Mouse (Mus musculus) v-Abl transformed pro-B cells (cell line): ENCODE results near the gene Mafb.

Source experiments
- in situ Hi-C, 2 experiments: fragments of 400-800 bp; cut with MboI; formaldehyde crosslinking; loops; one replicate each; pipeline ENCODE4 v1.15.1; 2025; ENCODE audit not compliant: unreplicated experiment in 2 of 2

The Mafb gene

DNA sequence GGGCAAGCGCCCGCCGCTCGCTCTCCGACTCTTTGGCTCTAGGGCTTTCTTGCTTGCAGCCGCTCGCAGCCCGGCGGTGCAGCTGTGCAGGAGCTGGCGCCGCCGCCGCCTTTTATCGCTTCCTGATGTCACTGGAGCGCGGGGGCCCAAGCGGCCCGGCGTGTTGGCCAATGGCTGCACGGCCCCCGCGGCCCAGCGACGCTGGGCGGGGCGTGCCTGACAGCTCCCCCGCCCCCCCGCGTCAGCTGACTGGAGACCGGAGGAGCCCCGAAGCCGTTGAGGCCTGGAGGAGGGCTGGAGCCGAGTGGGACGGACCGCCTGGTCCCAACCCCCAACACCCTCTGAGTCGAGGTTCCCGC is at the start of gene Mafb:
Gene Mafb, minus strand, starts transcription at position 86 of the 359 bp plus-strand sequence.
- in situ Hi-C loops: no loop called here

DNA sequence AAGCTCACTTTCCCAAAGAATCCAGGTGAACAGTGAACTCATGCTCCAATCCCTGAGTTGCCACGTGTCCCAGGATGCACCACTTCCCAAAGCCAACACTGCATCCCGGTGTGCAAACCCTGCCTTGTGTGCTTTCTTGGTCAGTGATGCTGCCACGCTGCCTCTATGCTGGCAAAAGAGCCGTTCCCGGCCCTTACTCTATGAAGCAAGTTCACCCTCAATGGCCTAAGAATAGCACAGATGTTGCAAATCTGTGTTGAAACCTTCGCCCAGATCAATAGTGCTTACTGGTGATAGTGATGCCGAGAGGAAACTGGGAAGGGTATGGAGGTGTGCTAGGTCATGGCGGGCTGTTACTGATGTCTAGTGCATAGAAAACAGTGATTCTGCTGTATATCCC is 48.3 kb upstream of the Mafb start:
- in situ Hi-C loops: no loop called here

DNA sequence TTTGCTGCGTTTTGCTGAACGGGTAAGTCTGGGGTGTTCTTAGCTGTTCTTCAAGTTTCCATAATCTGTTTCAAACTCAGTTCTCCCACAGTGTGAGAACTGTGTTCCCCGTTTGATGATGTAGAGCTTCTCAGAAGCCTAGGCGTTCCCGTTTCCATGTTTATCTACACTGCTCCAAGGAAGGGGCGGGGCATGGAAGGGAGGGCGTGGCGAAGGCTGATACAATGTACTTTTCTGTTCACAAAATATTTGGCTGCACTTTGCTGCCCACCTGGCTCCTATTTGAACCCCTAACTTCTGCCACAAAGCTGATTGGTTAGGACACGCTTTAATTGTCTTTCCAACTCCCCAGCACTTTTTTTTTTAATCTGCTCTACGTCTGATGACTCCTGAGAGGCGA is 47.9 kb upstream of the Mafb start:
- in situ Hi-C loops: no loop called here

DNA sequence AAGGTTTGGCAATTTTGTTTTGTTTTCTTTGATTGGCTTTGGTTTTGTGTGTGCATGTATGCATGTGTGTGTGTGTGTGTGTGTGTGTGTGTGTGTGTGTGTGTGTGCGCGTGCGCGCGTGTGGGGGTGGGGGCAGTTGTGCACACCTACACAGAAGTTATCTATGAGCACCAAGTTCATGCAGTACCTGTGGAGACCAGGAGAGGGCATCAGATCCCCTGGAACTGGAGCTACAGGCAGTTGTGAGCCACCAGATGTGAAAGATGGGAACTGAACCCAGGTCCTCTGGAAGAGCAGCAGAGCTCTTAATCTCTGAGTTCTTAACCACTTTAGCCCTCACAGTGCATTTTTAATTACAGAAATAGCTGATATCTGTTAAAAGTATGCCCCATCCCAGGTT is 47.1 kb upstream of the Mafb start:
- in situ Hi-C loops: no loop called here

DNA sequence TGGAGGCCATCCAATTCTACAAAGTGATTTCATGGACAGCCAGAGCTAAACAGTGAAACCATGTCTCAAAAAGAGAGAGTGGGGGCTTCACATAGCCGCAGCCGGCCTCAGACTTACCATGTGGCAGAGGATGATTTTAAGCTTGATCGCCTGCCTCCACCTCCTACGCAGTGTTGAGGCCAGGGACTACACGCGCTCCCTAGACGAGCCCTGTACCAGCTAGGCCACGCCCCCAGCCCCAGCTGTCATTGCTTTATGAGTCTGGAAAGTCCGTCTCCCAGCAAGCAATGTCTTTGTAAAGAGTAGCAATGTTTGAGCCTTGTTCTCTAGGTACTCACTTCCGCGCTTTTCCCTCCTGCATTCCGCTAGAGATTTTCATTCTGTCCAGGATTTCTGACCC is 46.2 kb upstream of the Mafb start:
- in situ Hi-C loops: no loop called here

DNA sequence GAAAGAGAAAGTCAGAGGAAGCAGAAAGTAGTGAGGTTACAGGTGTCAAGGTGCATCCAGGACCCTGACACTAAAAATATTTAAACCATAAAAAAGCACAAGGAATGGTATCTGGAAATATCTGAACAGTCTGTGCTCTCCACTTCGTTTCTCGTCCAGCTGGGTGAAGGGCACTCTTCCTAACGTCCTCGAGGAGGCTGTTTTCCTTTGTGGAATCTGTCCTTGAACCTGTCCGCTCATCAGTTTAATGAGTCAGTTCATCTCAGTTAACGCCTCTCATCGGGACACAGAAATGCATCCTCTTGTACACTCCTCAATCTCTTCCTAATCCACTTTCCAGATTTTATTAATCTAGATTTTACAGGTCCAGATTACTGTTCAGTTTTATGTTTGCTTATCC is 44.6 kb upstream of the Mafb start:
- in situ Hi-C loops: no loop called here

DNA sequence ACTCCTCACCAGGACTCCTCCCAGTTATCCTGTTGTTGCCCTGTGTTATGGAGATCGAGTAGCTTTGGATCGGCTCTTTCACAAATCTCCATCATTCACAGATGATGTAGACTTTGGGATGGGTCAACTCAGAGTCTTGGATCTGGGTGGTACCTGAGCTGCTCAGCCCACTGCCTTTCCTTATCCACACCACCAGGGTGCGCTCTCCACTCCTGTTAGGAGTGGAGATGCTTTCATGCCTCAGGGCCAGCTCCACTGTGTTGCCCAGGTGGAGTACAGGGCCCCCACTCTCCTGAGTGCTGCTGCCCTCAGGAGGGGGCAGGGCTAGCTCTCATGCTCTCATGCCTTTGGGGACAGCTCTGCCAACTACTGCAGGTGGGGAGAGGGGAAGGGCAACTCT is 40.9 kb upstream of the Mafb start:
- in situ Hi-C loops: no loop called here

DNA sequence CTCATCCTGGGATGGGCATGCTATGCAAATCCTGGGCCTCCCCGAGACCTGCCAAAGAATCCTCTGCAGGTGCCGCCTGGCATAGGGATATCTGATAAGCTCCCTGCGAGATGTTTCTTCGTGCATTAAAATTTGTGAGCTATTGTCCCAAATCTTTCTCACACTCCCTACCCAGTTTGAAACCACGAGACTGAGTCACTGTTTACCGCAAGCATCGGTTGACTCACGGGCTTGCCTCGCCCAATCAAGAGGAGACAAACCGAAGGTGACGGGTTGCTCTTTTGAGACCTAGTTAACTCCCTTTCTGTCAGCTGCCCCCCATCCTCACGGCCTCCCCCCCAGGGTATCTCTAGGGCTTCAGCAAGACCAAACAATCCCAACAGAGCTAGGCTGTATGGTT is 30.9 kb upstream of the Mafb start:
- in situ Hi-C loops: no loop called here

DNA sequence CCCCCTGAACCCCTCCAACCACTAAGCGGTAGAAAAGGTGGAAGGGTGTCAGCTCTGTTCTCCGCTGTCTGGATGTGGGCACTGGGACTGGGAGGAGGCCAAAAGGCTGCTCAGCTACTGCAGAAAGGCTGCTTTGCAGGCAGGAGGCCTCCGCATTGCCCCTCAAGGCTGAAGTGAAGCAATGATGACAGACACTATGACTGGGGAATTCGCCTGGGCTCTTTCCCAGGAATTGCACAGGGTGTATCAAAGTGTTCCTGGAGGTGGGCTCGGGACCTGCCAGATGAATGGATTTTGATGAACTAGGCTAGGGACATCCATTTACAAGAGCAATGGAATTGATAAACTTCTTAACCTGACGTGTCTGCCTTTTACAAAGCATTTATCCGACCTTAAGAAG is 27.9 kb upstream of the Mafb start:
- in situ Hi-C loops: no loop called here

DNA sequence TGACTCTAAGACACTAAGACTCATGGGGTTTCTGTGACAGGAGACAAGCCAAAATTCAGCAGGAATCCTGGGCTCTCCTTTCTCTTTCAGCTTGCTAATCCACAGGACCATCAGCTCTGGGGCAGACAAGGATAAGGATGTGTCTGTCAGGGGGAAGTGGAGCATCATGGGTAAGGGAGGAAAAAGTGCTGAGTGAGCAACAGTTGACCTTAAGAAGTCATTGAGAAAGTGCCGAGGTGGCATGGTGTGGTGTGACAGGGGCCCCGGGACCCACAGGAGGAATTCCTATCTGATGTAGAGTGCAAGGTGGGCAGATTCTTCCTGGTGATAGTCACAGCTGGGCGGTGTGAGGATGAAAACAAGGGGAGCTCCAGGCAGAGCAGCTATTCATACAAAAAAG is 25.8 kb upstream of the Mafb start:
- in situ Hi-C loops: no loop called here

DNA sequence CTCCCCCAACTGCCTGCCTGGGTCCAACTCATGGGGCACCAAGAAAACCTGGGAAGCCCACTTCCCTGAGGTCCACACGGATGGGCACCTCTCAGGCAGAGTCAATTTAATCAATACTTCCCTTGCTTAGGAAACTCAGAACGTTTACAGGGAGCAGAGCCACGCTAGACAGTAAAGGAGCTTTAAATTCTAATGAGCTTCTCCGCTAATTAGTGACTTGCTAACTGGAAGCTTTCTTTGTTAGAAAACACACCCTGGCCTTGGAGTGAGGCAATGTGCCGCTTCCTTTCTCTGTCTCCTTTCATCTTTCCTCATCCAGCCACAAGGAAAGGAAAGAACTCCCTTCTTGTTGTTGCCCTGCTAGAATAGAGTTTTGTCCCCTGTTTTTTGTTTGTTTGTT is 21.7 kb upstream of the Mafb start:
- in situ Hi-C loops: no loop called here

DNA sequence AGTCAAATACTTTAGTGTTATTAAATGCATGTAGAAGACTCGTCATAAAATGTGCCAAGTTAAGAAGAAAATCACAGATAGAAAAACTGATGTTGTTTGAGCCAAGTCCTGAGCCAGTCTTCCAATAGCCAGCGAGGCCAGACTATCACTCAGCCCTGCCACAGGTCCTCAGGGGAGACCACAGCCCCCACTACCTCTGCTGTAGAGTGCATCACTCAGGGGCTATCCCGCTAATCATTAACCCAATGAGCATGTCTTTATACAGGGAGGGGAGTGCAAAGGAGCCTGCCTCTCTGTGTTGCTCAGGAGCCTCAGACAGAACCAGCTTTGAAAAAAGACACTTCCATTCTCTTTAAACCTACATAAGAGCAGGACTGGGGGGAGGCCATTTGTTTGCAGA is 16.6 kb upstream of the Mafb start:
- in situ Hi-C loops: no loop called here

DNA sequence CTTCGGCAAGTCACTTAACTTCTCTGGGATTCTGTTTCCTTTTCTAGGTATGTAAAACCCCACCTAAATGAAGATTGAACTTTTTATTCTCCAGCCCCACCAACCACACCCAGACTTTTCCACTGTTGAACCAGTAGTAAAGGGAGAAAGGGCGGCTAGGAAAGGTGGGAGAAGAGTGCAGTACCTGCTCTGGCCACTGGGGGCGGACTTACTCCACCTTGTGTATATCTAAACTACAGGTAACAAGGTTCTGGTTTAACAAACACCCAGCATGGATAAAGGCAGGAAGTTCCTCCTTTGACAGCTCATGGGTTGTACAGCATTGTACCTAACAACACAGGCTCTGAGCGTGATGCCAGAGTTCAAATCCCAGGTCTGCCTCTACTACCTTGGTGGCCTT is 11.4 kb upstream of the Mafb start:
- in situ Hi-C loops: no loop called here

DNA sequence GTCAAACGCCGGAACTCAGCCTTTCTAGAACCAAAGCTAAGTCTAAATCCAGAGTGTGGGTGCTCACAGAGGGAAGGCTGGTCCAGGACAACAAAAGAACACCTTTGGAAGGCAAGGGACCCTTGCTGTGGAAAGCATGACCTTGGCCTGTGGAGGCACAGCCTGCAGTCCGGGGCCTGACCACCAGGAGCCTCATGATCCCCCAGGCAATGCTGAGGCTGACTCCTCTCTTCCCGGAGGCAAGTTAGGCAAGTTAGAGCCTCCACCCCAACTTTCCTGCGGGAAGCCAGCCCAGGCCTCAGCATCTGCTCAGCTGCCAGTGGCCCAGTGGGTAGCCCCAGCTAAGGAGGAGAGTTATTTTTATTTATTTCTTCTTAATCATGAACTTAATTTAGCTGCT is 9.4 kb upstream of the Mafb start:
- in situ Hi-C loops: no loop called here

DNA sequence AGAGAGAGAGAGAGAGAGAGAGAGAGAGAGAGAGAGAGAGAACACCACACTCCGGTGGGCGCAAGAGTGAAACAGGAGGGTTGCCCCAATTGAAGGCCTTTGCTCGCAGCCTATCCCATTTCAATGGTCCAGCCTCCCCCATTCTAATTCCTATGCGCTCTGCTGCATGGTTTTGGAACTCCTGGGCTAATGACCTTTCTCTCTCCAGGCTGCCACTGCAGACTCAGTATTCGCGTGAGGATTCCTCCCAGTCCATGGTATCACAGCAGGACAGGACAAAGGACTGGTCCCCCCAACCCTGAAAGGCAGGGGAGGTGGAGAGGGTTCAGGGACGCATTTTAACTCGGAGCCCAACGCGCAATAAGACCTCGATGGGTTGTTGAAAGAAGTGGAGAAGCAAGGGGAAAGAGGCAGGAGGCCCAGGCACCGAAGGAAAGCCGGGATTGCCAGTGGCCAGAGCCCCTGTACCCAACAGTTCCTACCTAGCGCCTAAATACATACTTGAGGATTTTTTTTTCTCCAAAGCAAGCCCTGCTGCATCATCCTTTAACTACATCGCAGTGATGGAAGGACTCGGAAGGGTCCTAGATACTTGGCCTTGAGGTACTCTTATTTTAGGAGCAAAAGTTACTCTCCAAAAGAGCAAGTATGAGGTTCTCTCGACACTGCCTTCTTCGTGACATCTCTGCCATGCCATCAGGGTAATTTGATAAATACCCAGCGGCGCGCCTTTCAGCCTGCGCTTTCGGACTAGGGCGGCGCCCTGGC is 3.0 kb upstream of the Mafb start:
- in situ Hi-C loops: no loop called here

DNA sequence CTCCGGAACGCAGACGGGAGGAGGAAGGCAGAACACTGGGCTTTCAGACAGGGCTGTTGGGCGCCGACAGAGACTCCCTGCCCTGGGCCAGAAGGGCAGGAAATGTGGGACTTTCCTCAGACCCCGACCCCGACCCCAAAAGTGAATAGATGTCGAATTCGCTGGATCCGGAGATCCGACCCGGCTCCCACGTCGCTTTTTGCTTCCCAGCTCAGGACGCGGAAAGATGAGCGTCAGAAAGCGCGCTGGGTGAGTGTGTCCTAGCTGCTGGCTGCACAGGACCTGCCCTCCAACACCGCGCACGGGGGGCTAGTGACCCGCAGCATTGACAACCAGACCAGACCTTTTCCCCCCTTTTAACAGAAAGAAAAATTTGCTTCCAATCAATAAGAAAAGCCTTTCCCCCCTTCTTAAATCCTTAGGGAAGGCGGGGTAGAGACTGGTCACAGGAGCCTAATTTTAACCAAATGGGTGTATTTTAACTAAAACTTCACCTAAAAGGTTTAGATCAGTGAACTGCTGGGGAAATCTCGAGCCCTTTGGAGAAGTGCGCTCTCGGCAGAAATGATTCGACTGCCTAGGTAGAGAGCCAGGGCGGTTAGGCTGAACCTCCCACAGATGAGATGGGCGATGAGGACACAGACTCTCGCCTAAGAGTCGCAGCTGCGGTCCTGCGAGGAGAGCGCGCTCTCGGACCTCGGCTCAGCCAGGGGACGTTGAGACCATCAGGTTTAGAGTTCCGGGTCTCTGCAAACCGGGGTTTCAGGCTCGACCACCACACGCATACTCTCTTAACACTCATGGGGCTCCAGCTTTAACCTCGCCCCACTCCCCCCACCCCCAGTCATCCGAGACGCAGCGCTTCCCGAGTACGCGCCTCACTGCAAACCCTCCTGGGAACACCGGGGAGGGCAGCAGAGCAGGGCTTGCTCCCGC is 1.8 kb upstream of the Mafb start:
- in situ Hi-C loops: no loop called here

DNA sequence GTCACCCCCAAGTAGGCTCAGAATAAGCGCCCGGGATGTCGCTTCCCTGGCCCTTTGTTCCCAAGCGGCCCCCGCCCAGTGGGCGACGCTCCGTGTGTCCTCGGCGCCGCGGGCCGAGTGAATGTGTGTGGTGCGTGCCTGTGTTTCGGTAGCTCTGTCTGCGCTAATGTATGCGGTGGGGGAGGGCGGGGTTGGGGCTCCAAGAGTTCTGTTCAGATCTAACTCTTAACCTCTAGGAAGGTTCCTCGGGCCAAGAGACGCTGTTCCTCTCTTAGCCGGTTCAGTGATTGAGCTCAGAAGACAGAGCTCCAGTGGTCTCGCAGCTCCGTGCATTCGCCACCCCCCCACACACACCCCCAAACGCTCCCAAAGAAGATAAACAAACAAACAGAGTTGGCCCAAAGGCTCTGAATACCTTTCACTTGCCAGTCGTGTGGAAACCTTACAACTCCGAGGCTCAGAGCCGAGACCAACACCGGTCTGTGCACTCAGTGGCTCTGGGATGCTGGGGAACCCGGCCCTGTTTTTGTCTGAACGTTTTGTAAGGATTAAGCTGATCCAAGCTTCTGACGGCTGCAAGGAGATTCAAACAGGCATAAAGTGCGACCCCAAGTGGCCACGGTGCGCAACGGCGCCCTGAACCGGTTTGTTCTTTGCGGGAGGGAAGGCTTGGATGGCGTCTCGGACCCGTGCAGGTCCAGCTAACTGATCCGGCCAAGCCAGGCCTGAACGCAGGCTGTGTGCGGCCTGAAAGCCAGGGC is 763 bp upstream of the Mafb start:
- in situ Hi-C loops: no loop called here

DNA sequence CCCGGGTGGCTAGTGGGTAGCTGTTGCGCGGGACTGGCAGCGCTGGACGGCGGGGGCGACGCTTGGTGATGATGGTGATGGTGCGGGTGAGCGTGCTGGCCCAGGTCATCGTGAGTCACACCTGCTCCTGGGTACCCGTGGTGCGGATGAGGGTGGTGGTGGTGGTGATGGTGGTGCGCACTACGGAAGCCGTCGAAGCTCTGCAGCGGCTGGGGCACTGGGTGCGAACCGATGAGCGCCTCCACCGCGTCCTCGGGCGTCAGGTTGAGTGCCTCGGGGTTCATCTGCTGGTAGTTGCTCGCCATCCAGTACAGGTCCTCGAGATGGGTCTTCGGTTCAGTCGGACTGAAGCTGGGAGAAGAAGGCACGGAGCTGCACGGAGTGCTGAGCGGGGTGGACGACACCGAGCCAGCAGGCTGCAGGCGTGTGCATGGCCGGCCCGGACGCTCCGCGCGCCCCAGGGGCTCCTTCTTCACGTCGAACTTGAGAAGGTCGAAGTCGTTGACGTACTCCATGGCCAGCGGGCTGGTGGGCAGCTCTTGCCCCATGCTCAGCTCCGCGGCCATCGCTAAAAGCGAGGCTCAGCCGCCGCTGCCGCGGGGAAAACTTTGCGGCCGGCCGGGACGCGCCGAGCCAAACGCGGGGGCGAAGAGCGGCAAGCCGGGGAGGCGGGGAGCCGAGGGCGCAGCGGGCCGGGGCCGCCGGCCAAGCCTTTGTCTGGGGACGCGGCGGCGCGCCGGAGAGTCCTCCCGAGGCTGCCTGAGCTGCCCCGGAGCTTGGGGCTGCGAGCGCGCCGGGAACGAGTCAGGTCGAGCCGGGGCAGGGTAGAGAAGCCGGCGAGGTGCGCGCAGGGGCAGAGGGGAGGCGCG is 520 bp downstream of the Mafb start:
- in situ Hi-C loops: no loop called here

DNA sequence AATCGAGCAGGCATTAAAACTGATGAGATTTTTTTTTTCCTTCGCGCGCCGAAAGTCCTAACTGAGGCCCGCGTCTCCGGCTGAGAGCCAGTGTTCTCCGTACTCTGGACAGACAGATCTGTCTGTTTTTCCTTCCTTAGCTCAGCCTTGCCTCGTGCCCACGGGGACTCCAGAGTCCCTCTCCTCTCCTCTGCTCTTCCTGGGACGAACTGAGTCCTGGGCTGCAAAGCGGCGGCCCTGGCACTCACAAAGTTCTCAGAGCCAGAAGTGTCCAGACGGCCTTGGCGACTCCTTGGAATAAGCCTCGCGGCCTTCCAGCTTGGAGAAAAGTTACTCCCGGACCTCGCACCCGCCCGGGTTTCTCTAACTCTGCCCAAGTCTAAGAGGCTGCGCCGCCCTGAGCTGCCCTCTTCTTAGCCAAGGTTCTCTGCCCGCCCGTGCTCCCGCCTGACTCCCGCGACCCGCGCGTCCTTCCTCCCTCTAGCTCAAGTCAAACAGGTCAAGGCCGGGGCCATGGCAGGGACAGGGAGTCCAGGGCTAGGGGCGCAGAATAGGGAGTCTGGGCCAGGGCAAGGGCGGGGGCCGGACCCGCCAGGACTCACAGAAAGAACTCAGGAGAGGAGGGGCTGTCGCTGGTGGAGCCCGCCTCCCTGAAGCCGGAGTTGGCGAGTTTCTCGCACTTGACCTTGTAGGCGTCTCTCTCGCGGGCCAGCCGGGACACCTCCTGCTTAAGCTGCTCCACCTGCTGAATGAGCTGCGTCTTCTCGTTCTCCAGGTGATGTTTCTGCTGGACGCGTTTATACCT is 1.6 kb downstream of the Mafb start:
- in situ Hi-C loops: no loop called here

DNA sequence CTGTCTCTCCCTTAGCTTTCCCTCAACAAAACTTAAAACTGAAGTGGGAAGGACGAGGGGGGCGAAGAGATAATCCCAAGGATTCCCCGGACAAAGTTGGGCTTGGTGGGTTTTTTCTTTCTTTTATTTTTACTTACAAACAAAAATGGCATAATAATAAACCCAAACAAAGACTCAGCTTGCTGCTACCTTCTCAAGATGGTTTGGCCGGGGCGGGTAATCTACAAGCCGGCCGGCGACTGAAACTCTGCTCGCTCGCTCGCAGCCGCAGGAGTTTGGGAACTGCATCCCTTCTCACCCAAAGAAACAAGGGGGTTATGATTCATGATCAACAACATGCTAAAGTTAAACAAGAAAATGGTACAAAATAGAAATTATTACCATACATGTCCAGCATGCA is 2.2 kb downstream of the Mafb start:
- in situ Hi-C loops: no loop called here
